15 mouse cellular contexts compared by ENCODE assay signal in the genomic region with DNA sequence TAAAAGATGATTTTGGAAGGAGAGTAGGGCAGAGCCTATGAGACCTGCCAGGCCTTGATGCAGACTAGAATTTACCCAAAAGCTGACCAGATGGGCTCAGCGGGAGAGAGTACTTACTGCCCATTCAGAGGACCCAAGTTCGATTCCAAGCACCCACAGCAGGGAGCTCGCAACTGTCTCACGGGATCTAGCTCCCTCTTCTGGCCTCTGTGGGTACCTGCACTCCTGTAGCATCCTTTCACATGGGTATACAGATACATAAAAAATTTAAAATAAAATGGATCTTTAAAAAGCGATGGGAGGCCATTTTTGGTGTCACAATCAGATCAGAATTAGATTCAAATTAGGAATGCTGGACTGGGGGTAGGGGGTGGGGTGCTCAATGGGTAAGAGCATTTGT. TPM values are rescaled to one million over a fixed set of nuclear protein-coding genes. Genes with fewer than 3 reads are reported as not detected.
DNase-seq lines count a peak whose midpoint lies in the region; ATAC-seq and TF ChIP-seq lines count a peak whose summit lies in the region.
"Had no signal": no experiment of that assay in that cellular context is flagged by ENCODE, and none has a peak within 500 bp of the region (broad histone marks: within the 10 kb centered on the region; RNA-seq: fewer than 3 reads in every experiment).

No protein-coding gene starts in this region.

- H3K4me2 ChIP-seq in forebrain, embryonic 12.5 days: no peak overlapping the region
- no peak overlapping the region for H3K4me2 ChIP-seq in intestine, postnatal 0 days (replicated peaks; ENCODE audit: low read depth)
- no peak overlapping the region for H3K4me2 ChIP-seq in intestine, embryonic 16.5 days (ENCODE audit: low read depth, low read length)
- H3K4me2 ChIP-seq in lung, embryonic 16.5 days (ENCODE audit: low read depth, low read length): no peak overlapping the region
- H3K4me2 ChIP-seq: liver, embryonic 11.5 days; midbrain, embryonic 12.5 days had no signal

- no peak overlapping the region for H3K4me3 ChIP-seq in forebrain, embryonic 10.5 days
- no peak overlapping the region for H3K4me3 ChIP-seq in forebrain, embryonic 12.5 days (replicated peaks)
- no peak overlapping the region for H3K4me3 ChIP-seq in intestine, postnatal 0 days (ENCODE audit: low read depth, low read length)
- no peak overlapping the region for H3K4me3 ChIP-seq in intestine, embryonic 16.5 days (ENCODE audit: low read length)
- H3K4me3 ChIP-seq in lung, embryonic 16.5 days (ENCODE audit: low read length): no peak overlapping the region
- no peak overlapping the region for H3K4me3 ChIP-seq in embryonic facial prominence, embryonic 10.5 days
- H3K4me3 ChIP-seq: midbrain, embryonic 12.5 days had no signal

- WGBS in forebrain, embryonic 10.5 days: 94% methylated on average over 5 of the region's 5 CpGs
- 87% methylated on average over 5 of the region's 5 CpGs for WGBS in forebrain, embryonic 12.5 days
- 98% methylated on average over 5 of the region's 5 CpGs for WGBS in intestine, postnatal 0 days
- 96% methylated on average over 5 of the region's 5 CpGs for WGBS in intestine, embryonic 16.5 days
- 91% methylated on average over 5 of the region's 5 CpGs for WGBS in lung, embryonic 16.5 days
- WGBS in embryonic facial prominence, embryonic 10.5 days: 93% methylated on average over 5 of the region's 5 CpGs

- no peaks in the 10 kb centered on the region; the same call in 1 of the 2 replicates for H3K9me3 ChIP-seq in forebrain, embryonic 10.5 days
- 0 out of 2 replicates have a peak, but pooled peaks cover 3% of the 10 kb centered on the region for H3K9me3 ChIP-seq in forebrain, embryonic 12.5 days
- no peaks in the 10 kb centered on the region for H3K9me3 ChIP-seq in intestine, postnatal 0 days (ENCODE audit: control insufficient read depth)
- no peaks in the 10 kb centered on the region for H3K9me3 ChIP-seq in intestine, embryonic 16.5 days (ENCODE audit: control insufficient read depth, low read length)
- H3K9me3 ChIP-seq in lung, embryonic 16.5 days (ENCODE audit: control insufficient read depth, low read length): no peaks in the 10 kb centered on the region
- peaks cover 4% of the 10 kb centered on the region; the same call in 1 of the 2 replicates for H3K9me3 ChIP-seq in embryonic facial prominence, embryonic 10.5 days
- H3K9me3 ChIP-seq: midbrain, embryonic 12.5 days had no signal

- no peaks in the 10 kb centered on the region for H3K36me3 ChIP-seq in forebrain, embryonic 10.5 days (replicated peaks)
- H3K36me3 ChIP-seq in forebrain, embryonic 12.5 days (replicated peaks): no peaks in the 10 kb centered on the region
- H3K36me3 ChIP-seq in intestine, postnatal 0 days (ENCODE audit: control insufficient read depth, insufficient read depth): no peaks in the 10 kb centered on the region
- no peaks in the 10 kb centered on the region for H3K36me3 ChIP-seq in intestine, embryonic 16.5 days (ENCODE audit: control insufficient read depth, insufficient read depth, low read length)
- no peaks in the 10 kb centered on the region for H3K36me3 ChIP-seq in lung, embryonic 16.5 days (ENCODE audit: control insufficient read depth, insufficient read depth, low read length)
- no peaks in the 10 kb centered on the region for H3K36me3 ChIP-seq in embryonic facial prominence, embryonic 10.5 days (replicated peaks)
- H3K36me3 ChIP-seq: midbrain, embryonic 12.5 days had no signal

- no peak for DNase-seq in forebrain, embryonic 10.5 days (ENCODE audit: extremely low spot score, low spot score)
- no peak for DNase-seq in lung, postnatal 10 days
- no peak for DNase-seq in embryonic facial prominence, embryonic 10.5 days (ENCODE audit: low spot score)
- no peak for DNase-seq in retina, postnatal 1 day
- DNase-seq: right cerebral cortex, postnatal 25 days had no signal

- H3K27ac ChIP-seq in forebrain, embryonic 10.5 days: 0 out of 2 replicates have a peak overlapping the region, but pooled peaks have one; percentile 21
- no peak overlapping the region for H3K27ac ChIP-seq in forebrain, embryonic 12.5 days
- no peak overlapping the region for H3K27ac ChIP-seq in intestine, postnatal 0 days (ENCODE audit: low read depth, low read length)
- H3K27ac ChIP-seq in intestine, embryonic 16.5 days (ENCODE audit: low read length): no peak overlapping the region
- H3K27ac ChIP-seq in lung, embryonic 16.5 days (ENCODE audit: low read length): peak overlapping the region; percentile 72; the same call in 1 of the 2 replicates
- H3K27ac ChIP-seq in embryonic facial prominence, embryonic 10.5 days (replicated peaks): peak overlapping the region; percentile 63; the same call in 1 of the 2 replicates
- H3K27ac ChIP-seq: midbrain, embryonic 12.5 days had no signal

- peaks cover 90% of the 10 kb centered on the region for H3K27me3 ChIP-seq in forebrain, embryonic 10.5 days (ENCODE audit: poor library complexity, severe bottlenecking)
- peaks cover 61% of the 10 kb centered on the region for H3K27me3 ChIP-seq in forebrain, embryonic 12.5 days
- no peaks in the 10 kb centered on the region; the same call in 1 of the 2 replicates for H3K27me3 ChIP-seq in intestine, postnatal 0 days (replicated peaks; ENCODE audit: control insufficient read depth, insufficient read depth, low read length)
- H3K27me3 ChIP-seq in intestine, embryonic 16.5 days (replicated peaks; ENCODE audit: control insufficient read depth, insufficient read depth, low read length): no peaks in the 10 kb centered on the region
- no peaks in the 10 kb centered on the region for H3K27me3 ChIP-seq in lung, embryonic 16.5 days (ENCODE audit: control insufficient read depth, insufficient read depth, low read depth, low read length)
- H3K27me3 ChIP-seq in embryonic facial prominence, embryonic 10.5 days (replicated peaks; ENCODE audit: low read depth, poor library complexity, severe bottlenecking): peaks cover 57% of the 10 kb centered on the region

- peak; percentile 17; the same call in 1 of the 2 replicates for TF ChIP-seq CTCF in intestine, postnatal 0 days (IDR thresholded peaks at IDR 0.05; ENCODE audit: low read depth)

- H3K9ac ChIP-seq in forebrain, embryonic 12.5 days: no peak overlapping the region
- H3K9ac ChIP-seq in intestine, postnatal 0 days (ENCODE audit: low read depth, low read length): no peak overlapping the region
- H3K9ac ChIP-seq in intestine, embryonic 16.5 days (ENCODE audit: low read depth, low read length): no peak overlapping the region
- H3K9ac ChIP-seq in lung, embryonic 16.5 days (ENCODE audit: low read length): no peak overlapping the region
- H3K9ac ChIP-seq: midbrain, embryonic 12.5 days had no signal

- ATAC-seq in forebrain, embryonic 12.5 days (ENCODE audit: low FRiP score): no peak
- no peak for ATAC-seq in intestine, postnatal 0 days
- no peak for ATAC-seq in intestine, embryonic 16.5 days
- no peak for ATAC-seq in lung, embryonic 16.5 days (ENCODE audit: low read depth)
- ATAC-seq: forebrain, embryonic 14.5 days had no signal

- H3K4me1 ChIP-seq in forebrain, embryonic 10.5 days: peaks cover 77% of the 10 kb centered on the region
- peaks cover 51% of the 10 kb centered on the region for H3K4me1 ChIP-seq in forebrain, embryonic 12.5 days
- H3K4me1 ChIP-seq in intestine, postnatal 0 days (replicated peaks; ENCODE audit: control insufficient read depth, insufficient read depth, low read length): no peaks in the 10 kb centered on the region
- peaks cover 42% of the 10 kb centered on the region for H3K4me1 ChIP-seq in intestine, embryonic 16.5 days (ENCODE audit: control insufficient read depth, insufficient read depth, low read length)
- H3K4me1 ChIP-seq in lung, embryonic 16.5 days (replicated peaks; ENCODE audit: control insufficient read depth, insufficient read depth, low read length): peaks cover 51% of the 10 kb centered on the region
- H3K4me1 ChIP-seq in embryonic facial prominence, embryonic 10.5 days: peaks cover 82% of the 10 kb centered on the region

RNA-seq across cellular contexts. Expression of gene 1700122O11Rik, which starts 11.1 kb away (rescaled TPM):
- polyA plus RNA-seq in forebrain, embryonic 10.5 days (2016; fragmentation: Nextera tagmentation; extraction: Ambion mirVana): not detected in 2 replicates
- not detected in 2 replicates for polyA plus RNA-seq in forebrain, embryonic 12.5 days (2016; fragmentation: Nextera tagmentation; extraction: Ambion mirVana)
- polyA plus RNA-seq in intestine, postnatal 0 days (2015; fragmentation: Nextera tagmentation; extraction: Ambion mirVana): not detected in 2 replicates
- not detected in 2 replicates for polyA plus RNA-seq in intestine, embryonic 16.5 days (2015; fragmentation: Nextera tagmentation; extraction: Ambion mirVana)
- not detected in 2 replicates for polyA plus RNA-seq in lung, embryonic 16.5 days (2015; fragmentation: Nextera tagmentation; extraction: Ambion mirVana)
- polyA plus RNA-seq in embryonic facial prominence, embryonic 10.5 days (2016; fragmentation: Nextera tagmentation; extraction: Ambion mirVana): not detected in 2 replicates
- polyA plus RNA-seq: forebrain, embryonic 14.5 days; gonadal fat pad, adult 2 months; kidney, embryonic 14.5 days; liver, embryonic 11.5 days; midbrain, embryonic 12.5 days; neural tube, embryonic 14.5 days had no signal

Comparison
In these comparisons a context has a peak if more than half of its experiments do, and no peak if none do; other contexts are left out.
1. H3K27ac ChIP-seq: peak in forebrain, embryonic 10.5 days (single experiment), lung, embryonic 16.5 days (single experiment) and embryonic facial prominence, embryonic 10.5 days (single experiment); none in forebrain, embryonic 12.5 days (single experiment), intestine, postnatal 0 days (single experiment) and intestine, embryonic 16.5 days (single experiment).